Mouse (Mus musculus) thymus, adult 2 months (tissue): ENCODE results near the gene Trim15.

ENCODE experiments used
- CTCF ChIP-seq: fragments of 200-500 bp; IDR thresholded peaks from 2 replicates; pipeline ENCODE4 v1.5.1; 2012; ENCODE audit warnings: mild to moderate bottlenecking, control low read depth, low read length, moderate library complexity, borderline replicate concordance; ENCODE audit not compliant: control insufficient read depth, poor library complexity, insufficient read depth; ENCODE audit errors: extremely low read depth
- POLR2A ChIP-seq: fragments of 200-500 bp; IDR thresholded peaks from 2 replicates; pipeline ENCODE4 v1.6.1; 2012; ENCODE audit warnings: mild to moderate bottlenecking, low read length, control low read depth, moderate library complexity; ENCODE audit not compliant: control insufficient read depth, poor library complexity, insufficient read depth; ENCODE audit errors: extremely low read depth

- TF ChIP-seq CTCF: no peak
- TF ChIP-seq POLR2A: no peak
Measured at GRCm38 (mm10) chr17:36892362-36892761, 25.4 kb upstream of the Trim15 start.
